Mouse (Mus musculus) MEL (cell line): ENCODE results near the gene Retsat. TPM values are rescaled to one million over a fixed set of nuclear protein-coding genes. Genes with fewer than 3 reads are reported as not detected.

Source experiments
- DNase-seq: peaks from one replicate; pipeline ENCODE4 v3.0.0; 2011; ENCODE audit warnings: low read depth, low spot score
- H3K27ac ChIP-seq: 2 replicates; pipeline ENCODE4 v1.5.1; 2012; ENCODE audit warnings: low read depth, mild to moderate bottlenecking, control low read depth, low read length, moderate library complexity; ENCODE audit not compliant: control insufficient read depth
- H3K27me3 ChIP-seq, 2 experiments: fragments of 150-350 bp in 1 of 2; sonication (generic) in 1 of 2; 2 replicates each; pipeline ENCODE4 v1.6.1; 2012; ENCODE audit warnings: low read length in 2 of 2, mild to moderate bottlenecking in 2 of 2, improper control_type of control experiment in 1 of 2, moderate library complexity in 1 of 2; ENCODE audit not compliant: insufficient read depth in 2 of 2, control insufficient read depth in 1 of 2
- H3K36me3 ChIP-seq, 2 experiments: 2 replicates each; pipeline ENCODE4 v1.6.1; 2012 to 2014; ENCODE audit warnings: low read length in 2 of 2, improper control_type of control experiment in 1 of 2, inconsistent platforms in 1 of 2, mild to moderate bottlenecking in 1 of 2; ENCODE audit not compliant: insufficient read depth in 2 of 2, control insufficient read depth in 1 of 2
- H3K4me1 ChIP-seq, 2 experiments: fragments of 150-350 bp in 1 of 2; sonication (generic) in 1 of 2; 2 replicates each; pipeline ENCODE4 v1.6.1; 2012; ENCODE audit warnings: low read length in 2 of 2, improper control_type of control experiment in 1 of 2, mild to moderate bottlenecking in 1 of 2; ENCODE audit not compliant: insufficient read depth in 2 of 2, control insufficient read depth in 1 of 2
- H3K4me3 ChIP-seq, 2 experiments: fragments of 150-350 bp in 1 of 2; sonication (generic) in 1 of 2; 2 replicates each; pipeline ENCODE4 v1.5.1; 2012; ENCODE audit warnings: low read depth in 2 of 2, low read length in 2 of 2, mild to moderate bottlenecking in 2 of 2, moderate library complexity in 2 of 2, control low read depth in 1 of 2, improper control_type of control experiment in 1 of 2; ENCODE audit not compliant: control insufficient read depth in 1 of 2, insufficient read depth in 1 of 2
- H3K79me2 ChIP-seq: 2 replicates; pipeline ENCODE4 v1.6.1; 2012; ENCODE audit warnings: mild to moderate bottlenecking, low read length, moderate library complexity; ENCODE audit not compliant: control insufficient read depth, poor library complexity, insufficient read depth
- H3K9ac ChIP-seq: 2 replicates; pipeline ENCODE4 v1.6.1; 2012; ENCODE audit warnings: low read depth, mild to moderate bottlenecking, control low read depth, low read length, moderate library complexity; ENCODE audit not compliant: control insufficient read depth, poor library complexity, severe bottlenecking
- H3K9me3 ChIP-seq: fragments of 150-350 bp; sonication (generic); replicated peaks from 2 replicates; pipeline ENCODE4 v1.6.1; 2012; ENCODE audit warnings: mild to moderate bottlenecking, low read length, improper control_type of control experiment, moderate library complexity; ENCODE audit not compliant: insufficient read depth
- BHLHE40 ChIP-seq: IDR thresholded peaks from 2 replicates; pipeline ENCODE4 v1.6.1; 2012; ENCODE audit warnings: low read depth, mild to moderate bottlenecking, inconsistent platforms, low read length, improper control_type of control experiment, borderline replicate concordance
- CHD2 ChIP-seq: IDR thresholded peaks from 2 replicates; pipeline ENCODE4 v1.6.1; 2011; ENCODE audit warnings: low read length, improper control_type of control experiment
- ELF1 ChIP-seq: IDR thresholded peaks from 2 replicates; pipeline ENCODE4 v1.6.1; 2014; ENCODE audit warnings: low read depth, mild to moderate bottlenecking, inconsistent platforms, low read length, improper control_type of control experiment, moderate library complexity
- EP300 ChIP-seq, 2 experiments: IDR thresholded peaks; 2 replicates each; pipeline ENCODE4 v1.6.1; 2011; ENCODE audit warnings: improper control_type of control experiment in 2 of 2, low read length in 2 of 2, low read depth in 1 of 2, mild to moderate bottlenecking in 1 of 2
- KAT2A ChIP-seq: conservative IDR thresholded peaks from 2 replicates; pipeline ENCODE4 v1.6.1; 2012; ENCODE audit warnings: low read depth, low read length, improper control_type of control experiment, inconsistent platforms
- MAFK ChIP-seq: IDR thresholded peaks from 2 replicates; pipeline ENCODE4 v1.6.1; 2011; ENCODE audit warnings: low read depth, mild to moderate bottlenecking, low read length, improper control_type of control experiment, borderline replicate concordance
- MEF2A ChIP-seq: IDR thresholded peaks from 2 replicates; pipeline ENCODE4 v1.6.1; 2014; ENCODE audit warnings: low read depth, mild to moderate bottlenecking, inconsistent platforms, low read length, improper control_type of control experiment; ENCODE audit not compliant: poor library complexity, insufficient replicate concordance, severe bottlenecking; ENCODE audit errors: extremely low read depth
- MXI1 ChIP-seq: IDR thresholded peaks from 2 replicates; pipeline ENCODE4 v1.6.1; 2011; ENCODE audit warnings: mild to moderate bottlenecking, low read depth, low read length, improper control_type of control experiment
- MYB ChIP-seq: IDR thresholded peaks from 2 replicates; pipeline ENCODE4 v1.6.1; 2011; ENCODE audit warnings: mild to moderate bottlenecking, low read depth, low read length, improper control_type of control experiment
- MYC ChIP-seq: IDR thresholded peaks from 2 replicates; pipeline ENCODE4 v1.6.1; 2011; ENCODE audit warnings: low read depth, mild to moderate bottlenecking, low read length, improper control_type of control experiment, moderate library complexity
- POLR2A ChIP-seq, 2 experiments: IDR thresholded peaks; 2 replicates each; pipeline ENCODE4 v1.6.1; 2011 to 2012; ENCODE audit warnings: low read length in 2 of 2, mild to moderate bottlenecking in 2 of 2, control low read depth in 1 of 2, improper control_type of control experiment in 1 of 2, low read depth in 1 of 2, moderate library complexity in 1 of 2; ENCODE audit not compliant: control insufficient read depth in 1 of 2, insufficient read depth in 1 of 2, poor library complexity in 1 of 2
- POLR2AphosphoS5 ChIP-seq: IDR thresholded peaks from 2 replicates; pipeline ENCODE4 v1.6.1; 2012; ENCODE audit warnings: low read depth, borderline replicate concordance, mild to moderate bottlenecking, inconsistent platforms, low read length, moderate library complexity, mixed read lengths
- RAD21 ChIP-seq: IDR thresholded peaks from 2 replicates; pipeline ENCODE4 v1.6.1; 2011; ENCODE audit warnings: mild to moderate bottlenecking, low read depth, low read length, improper control_type of control experiment
- SIN3A ChIP-seq: IDR thresholded peaks from 2 replicates; pipeline ENCODE4 v1.6.1; 2012; ENCODE audit warnings: low read length, improper control_type of control experiment, inconsistent platforms
- TCF12 ChIP-seq: IDR thresholded peaks from 2 replicates; pipeline ENCODE4 v1.6.1; 2014; ENCODE audit warnings: low read depth, mild to moderate bottlenecking, inconsistent platforms, low read length, improper control_type of control experiment, moderate library complexity
- ZMIZ1 ChIP-seq: IDR thresholded peaks from 2 replicates; pipeline ENCODE4 v1.6.1; 2012; ENCODE audit warnings: low read depth, mild to moderate bottlenecking, inconsistent platforms, low read length, improper control_type of control experiment, moderate library complexity
- ZNF384 ChIP-seq: IDR thresholded peaks from 2 replicates; pipeline ENCODE4 v1.6.1; 2012; ENCODE audit warnings: low read depth, mild to moderate bottlenecking, inconsistent platforms, low read length, improper control_type of control experiment
- polyA plus RNA-seq, 2 experiments: library from polyadenylated mRNA; stranded (reverse) in 1 of 2; unstranded in 1 of 2; fragments of >175 nt in 1 of 2; fragments of >200 nt in 1 of 2; gene quantifications; 2 replicates each; pipeline versions ENCODE4 v1.2.1 to v1.2.4; 2012; ENCODE audit warnings: low replicate concordance in 2 of 2, low read depth in 1 of 2; ENCODE audit not compliant: insufficient read length in 2 of 2, insufficient read depth in 1 of 2, missing spikeins in 1 of 2
- total RNA-seq: library from RNA; depleted of rRNA; stranded (reverse); fragments of 300-350 nt; gene quantifications from 2 replicates; pipeline ENCODE4 v1.2.3, GENCODE M21; 2012

Gene Retsat
- total and polyA plus RNA-seq, 3 experiments: 40.3 to 61.5 TPM; not detected in 1

- TF ChIP-seq POLR2AphosphoS5: no peak
- no peak for TF ChIP-seq MEF2A
These were observed 18.5 kb downstream of the Retsat start, which contains the start of gene Tgoln1 (continued) for GRCm38 (mm10) chr6:72616643-72617288.

- H3K9me3 ChIP-seq: no peaks in the 10 kb centered on the region
- no peaks in the 10 kb centered on the region; a peak in 1 of 4 replicates for H3K27me3 ChIP-seq
- no peak for TF ChIP-seq ZNF384
- TF ChIP-seq POLR2A (IDR thresholded peaks at IDR 0.05; ENCODE audit: control insufficient read depth in 1 of 2, insufficient read depth in 1 of 2, low read depth in 1 of 2, low read length in 2 of 2, poor library complexity in 1 of 2): no peak
- TF ChIP-seq MXI1: no peak
- no peak for TF ChIP-seq KAT2A
- no peak for TF ChIP-seq TCF12
- TF ChIP-seq ELF1: no peak
- TF ChIP-seq EP300 (IDR thresholded peaks at IDR 0.05; ENCODE audit: low read depth in 1 of 2, low read length in 2 of 2): no peak
- no peak for TF ChIP-seq MYC
- TF ChIP-seq BHLHE40: no peak
- no peak for TF ChIP-seq CHD2
- no peak for TF ChIP-seq MAFK
- no peak for TF ChIP-seq ZMIZ1
- TF ChIP-seq MYB: no peak
- TF ChIP-seq SIN3A: no peak
- no peak for TF ChIP-seq RAD21
- TF ChIP-seq, all 39 proteins: peak for 0
- no peak for DNase-seq
- no peak overlapping the region for H3K4me3 ChIP-seq
- no peak overlapping the region for H3K27ac ChIP-seq
- H3K79me2 ChIP-seq: peaks cover 16% of the 10 kb centered on the region
- no peak overlapping the region for H3K9ac ChIP-seq
- H3K36me3 ChIP-seq: peaks cover 0 to 10% of the 10 kb centered on the region in 2 experiments; a peak in 2 of 4 replicates
- H3K4me1 ChIP-seq: peaks cover 1 to 6% of the 10 kb centered on the region in 2 experiments; a peak in 3 of 4 replicates
These were observed 21.7 kb downstream of the Retsat start for GRCm38 (mm10) chr6:72619734-72620532.
